ENCODE assay signal across 14 mouse cellular contexts in genomic region chr14:121201178-121201577, GRCm38 (mm10).
DNase-seq lines count a peak whose midpoint lies in the region; ATAC-seq and TF ChIP-seq lines count a peak whose summit lies in the region.
"Had no signal": no experiment of that assay in that cellular context is flagged by ENCODE, and none has a peak within 500 bp of the region (broad histone marks: within the 10 kb centered on the region; RNA-seq: fewer than 3 reads in every experiment).

No protein-coding gene starts in this region.

- no peaks in the 10 kb centered on the region for H3K27me3 ChIP-seq in heart, adult 2 months (ENCODE audit: control insufficient read depth, insufficient read depth, low read length)
- H3K27me3 ChIP-seq in intestine, embryonic 16.5 days (replicated peaks; ENCODE audit: control insufficient read depth, insufficient read depth, low read length), result no peaks in the 10 kb centered on the region
- H3K27me3 ChIP-seq: midbrain, embryonic 12.5 days had no signal

- no peaks in the 10 kb centered on the region for H3K79me2 ChIP-seq in heart, adult 2 months (replicated peaks; ENCODE audit: control insufficient read depth, insufficient read depth, low read length)

- intact Hi-C loops in heart, adult 2 months (cut with DNase I), result no loop called here

- H3K36me3 ChIP-seq in heart, adult 2 months (ENCODE audit: control insufficient read depth, insufficient read depth, low read length), result 0 out of 2 replicates have a peak, but pooled peaks cover 2% of the 10 kb centered on the region
- H3K36me3 ChIP-seq in intestine, embryonic 16.5 days (ENCODE audit: control insufficient read depth, insufficient read depth, low read length), result no peaks in the 10 kb centered on the region
- H3K36me3 ChIP-seq: midbrain, embryonic 12.5 days had no signal

- no peak overlapping the region for H3K9ac ChIP-seq in heart, adult 2 months (ENCODE audit: low read depth, low read length)
- H3K9ac ChIP-seq in intestine, embryonic 16.5 days (ENCODE audit: low read depth, low read length), result no peak overlapping the region
- H3K9ac ChIP-seq: liver, embryonic 14.5 days; midbrain, embryonic 12.5 days had no signal

- ATAC-seq in intestine, embryonic 16.5 days, result peak; percentile 61
- ATAC-seq in frontal cortex, adult (ENCODE audit: low TSS enrichment), result no peak
- ATAC-seq: activated CD4-positive, CD25-positive, alpha-beta regulatory T cell, adult 4 months had no signal

- DNase-seq in heart, adult 2 months, result no peak
- no peak for DNase-seq in heart, adult 11 months
- no peak for DNase-seq in layer of hippocampus, adult 2 months (ENCODE audit: low spot score in 2 of 2)
- DNase-seq in layer of hippocampus, postnatal 10 days (ENCODE audit: low spot score in 2 of 2), result no peak
- DNase-seq: cerebellum, adult 11 months; kidney, adult 11 months; lung, postnatal 14 days had no signal

- H3K4me1 ChIP-seq in heart, adult 2 months (ENCODE audit: control insufficient read depth, insufficient read depth, low read length), result peaks cover 11% of the 10 kb centered on the region
- peaks cover 26% of the 10 kb centered on the region for H3K4me1 ChIP-seq in intestine, embryonic 16.5 days (ENCODE audit: control insufficient read depth, insufficient read depth, low read length)
- H3K4me1 ChIP-seq in olfactory bulb, adult 2 months (ENCODE audit: control insufficient read depth, insufficient read depth, low read length), result peaks cover 23% of the 10 kb centered on the region

- no peak for TF ChIP-seq POLR2A in heart, adult 2 months (IDR thresholded peaks at IDR 0.05; ENCODE audit: insufficient read depth, low read depth, low read length)
- no peak for TF ChIP-seq POLR2A in olfactory bulb, adult 2 months (IDR thresholded peaks at IDR 0.05; ENCODE audit: insufficient read depth, low read depth, low read length)

- TF ChIP-seq EP300 in heart, adult 2 months (IDR thresholded peaks at IDR 0.05; ENCODE audit: insufficient read depth, low read depth, low read length), result 0 out of 2 replicates have a peak, but pooled peaks have one; percentile 12

- no peaks in the 10 kb centered on the region for H3K9me3 ChIP-seq in intestine, embryonic 16.5 days (ENCODE audit: control insufficient read depth, low read length)

- 0 out of 2 replicates have a peak overlapping the region, but pooled peaks have one; percentile 15 for H3K4me2 ChIP-seq in intestine, embryonic 16.5 days (ENCODE audit: low read depth, low read length)
- H3K4me2 ChIP-seq: midbrain, embryonic 12.5 days had no signal

- WGBS in heart, adult 2 months, result 50% methylated on average over 6 of the region's 6 CpGs
- WGBS in intestine, embryonic 16.5 days, result 51% methylated on average over 6 of the region's 6 CpGs
- 31% methylated on average over 6 of the region's 6 CpGs for WGBS in olfactory bulb, adult 2 months

- no peak overlapping the region for H3K4me3 ChIP-seq in heart, adult 2 months
- H3K4me3 ChIP-seq in layer of hippocampus, adult 2 months, result no peak overlapping the region
- no peak overlapping the region for H3K4me3 ChIP-seq in intestine, embryonic 16.5 days (ENCODE audit: low read length)
- no peak overlapping the region for H3K4me3 ChIP-seq in olfactory bulb, adult 2 months (ENCODE audit: insufficient read depth, low read depth, low read length)
- H3K4me3 ChIP-seq: erythroblast, embryonic 14.5 days; midbrain, embryonic 12.5 days had no signal

- no peak for TF ChIP-seq CTCF in heart, adult 2 months (IDR thresholded peaks at IDR 0.05)
- TF ChIP-seq CTCF in layer of hippocampus, adult 2 months (conservative IDR thresholded peaks at IDR 0.05), result no peak
- TF ChIP-seq CTCF in olfactory bulb, adult 2 months (IDR thresholded peaks at IDR 0.05; ENCODE audit: insufficient read depth, low read depth, low read length), result no peak

- no peak overlapping the region for H3K27ac ChIP-seq in heart, adult 2 months
- H3K27ac ChIP-seq in layer of hippocampus, adult 2 months, result peak overlapping the region; percentile 83
- peak overlapping the region; percentile 56 for H3K27ac ChIP-seq in intestine, embryonic 16.5 days (ENCODE audit: low read length)
- H3K27ac ChIP-seq in olfactory bulb, adult 2 months (ENCODE audit: insufficient read depth, low read depth, low read length), result peak overlapping the region; percentile 89
- H3K27ac ChIP-seq: liver, embryonic 14.5 days; midbrain, embryonic 12.5 days had no signal
